Mouse (Mus musculus) CH12.LX (cell line): ENCODE data around the gene Taf11.

Experiments
- ELF1 ChIP-seq: IDR thresholded peaks from 2 replicates; pipeline ENCODE4 v1.6.1; 2014; ENCODE audit warnings: low read depth, mild to moderate bottlenecking, inconsistent platforms, low read length, improper control_type of control experiment
- HCFC1 ChIP-seq: IDR thresholded peaks from 2 replicates; pipeline ENCODE4 v1.6.1; 2012; ENCODE audit warnings: low read depth, mild to moderate bottlenecking, inconsistent platforms, low read length, improper control_type of control experiment
- POLR2A ChIP-seq: IDR thresholded peaks from 2 replicates; pipeline ENCODE4 v1.6.1; 2011; ENCODE audit warnings: low read depth, mild to moderate bottlenecking, improper control_type of control experiment, low read length
- SMC3 ChIP-seq: IDR thresholded peaks from 2 replicates; pipeline ENCODE4 v1.6.1; 2011; ENCODE audit warnings: low read depth, low read length, improper control_type of control experiment
- USF1 ChIP-seq: IDR thresholded peaks from 2 replicates; pipeline ENCODE4 v1.6.1; 2014; ENCODE audit warnings: low read depth, mild to moderate bottlenecking, inconsistent platforms, low read length, improper control_type of control experiment

- no peak for TF ChIP-seq SMC3
- TF ChIP-seq POLR2A, result no peak
- TF ChIP-seq ELF1, result no peak
- no peak for TF ChIP-seq USF1
- no peak for TF ChIP-seq HCFC1
These were observed 51.8 kb downstream of the Taf11 start for GRCm38 (mm10) chr17:27857649-27858475.
